Mouse (Mus musculus) MEL (cell line): ENCODE measurements around the gene Senp6.
"Not testable (repeated sequence)": the region's sequence is repeated elsewhere in the genome, so short reads cannot be mapped to it uniquely, and the experiment has no call there.

Experiments
- CTCF ChIP-seq, 3 experiments: IDR thresholded peaks in 2 of 3; conservative IDR thresholded peaks in 1 of 3; 2 replicates each; pipeline ENCODE4 v1.5.1; 2011 to 2012; ENCODE audit warnings: low read length in 3 of 3, low read depth in 2 of 3, mild to moderate bottlenecking in 2 of 3, improper control_type of control experiment in 1 of 3, inconsistent platforms in 1 of 3, mixed read lengths in 1 of 3, moderate library complexity in 1 of 3; ENCODE audit not compliant: control insufficient read depth in 1 of 3, insufficient read depth in 1 of 3, poor library complexity in 1 of 3, severe bottlenecking in 1 of 3
- EP300 ChIP-seq, 2 experiments: IDR thresholded peaks; 2 replicates each; pipeline ENCODE4 v1.6.1; 2011; ENCODE audit warnings: improper control_type of control experiment in 2 of 2, low read length in 2 of 2, low read depth in 1 of 2, mild to moderate bottlenecking in 1 of 2
- MAFK ChIP-seq: IDR thresholded peaks from 2 replicates; pipeline ENCODE4 v1.6.1; 2011; ENCODE audit warnings: low read depth, mild to moderate bottlenecking, low read length, improper control_type of control experiment, borderline replicate concordance
- MAX ChIP-seq: IDR thresholded peaks from 2 replicates; pipeline ENCODE4 v1.6.1; 2011; ENCODE audit warnings: low read length, improper control_type of control experiment
- MAZ ChIP-seq: IDR thresholded peaks from 2 replicates; pipeline ENCODE4 v1.6.1; 2012; ENCODE audit warnings: low read depth, mild to moderate bottlenecking, inconsistent platforms, low read length, improper control_type of control experiment
- MXI1 ChIP-seq: IDR thresholded peaks from 2 replicates; pipeline ENCODE4 v1.6.1; 2011; ENCODE audit warnings: mild to moderate bottlenecking, low read depth, low read length, improper control_type of control experiment
- POLR2A ChIP-seq, 2 experiments: IDR thresholded peaks; 2 replicates each; pipeline ENCODE4 v1.6.1; 2011 to 2012; ENCODE audit warnings: low read length in 2 of 2, mild to moderate bottlenecking in 2 of 2, control low read depth in 1 of 2, improper control_type of control experiment in 1 of 2, low read depth in 1 of 2, moderate library complexity in 1 of 2; ENCODE audit not compliant: control insufficient read depth in 1 of 2, insufficient read depth in 1 of 2, poor library complexity in 1 of 2
- POLR2AphosphoS5 ChIP-seq: IDR thresholded peaks from 2 replicates; pipeline ENCODE4 v1.6.1; 2012; ENCODE audit warnings: low read depth, borderline replicate concordance, mild to moderate bottlenecking, inconsistent platforms, low read length, moderate library complexity, mixed read lengths
- SIN3A ChIP-seq: IDR thresholded peaks from 2 replicates; pipeline ENCODE4 v1.6.1; 2012; ENCODE audit warnings: low read length, improper control_type of control experiment, inconsistent platforms
- TBP ChIP-seq: IDR thresholded peaks from 2 replicates; pipeline ENCODE4 v1.8.0; 2011; ENCODE audit warnings: low read depth, low read length, improper control_type of control experiment
- TCF12 ChIP-seq: IDR thresholded peaks from 2 replicates; pipeline ENCODE4 v1.6.1; 2014; ENCODE audit warnings: low read depth, mild to moderate bottlenecking, inconsistent platforms, low read length, improper control_type of control experiment, moderate library complexity
- USF1 ChIP-seq: IDR thresholded peaks from 2 replicates; pipeline ENCODE4 v1.6.1; 2014; ENCODE audit warnings: low read depth, mild to moderate bottlenecking, inconsistent platforms, low read length, improper control_type of control experiment, moderate library complexity
- ZNF384 ChIP-seq: IDR thresholded peaks from 2 replicates; pipeline ENCODE4 v1.6.1; 2012; ENCODE audit warnings: low read depth, mild to moderate bottlenecking, inconsistent platforms, low read length, improper control_type of control experiment

DNA sequence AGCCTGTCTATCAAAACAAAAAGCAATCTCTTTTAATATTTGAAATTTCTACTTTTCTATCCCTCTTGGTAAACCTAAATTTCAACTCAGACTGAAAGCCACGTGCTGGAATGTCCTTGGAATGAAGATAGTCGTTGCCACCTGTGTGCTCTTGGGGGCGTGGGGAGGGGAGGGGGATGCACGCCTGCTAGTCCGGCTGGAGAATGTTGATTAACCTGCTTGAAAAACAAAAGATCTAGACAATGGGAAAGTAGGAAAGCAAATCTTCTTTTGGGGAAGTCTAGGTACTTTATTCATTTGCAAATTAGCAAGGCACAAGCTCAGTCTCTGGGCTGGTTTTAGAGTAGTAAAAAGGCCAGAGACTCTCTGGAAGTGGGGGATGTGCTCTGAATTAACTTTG lies 17.4 kb upstream of the Senp6 start:
- not testable (repeated sequence) for TF ChIP-seq CTCF (IDR thresholded peaks at IDR 0.05 in 2 of 3, conservative IDR thresholded peaks at IDR 0.05 in 1 of 3; ENCODE audit: control insufficient read depth in 1 of 3, insufficient read depth in 1 of 3, low read depth in 2 of 3, low read length in 3 of 3, poor library complexity in 1 of 3, severe bottlenecking in 1 of 3); POLR2AphosphoS5; MAFK; USF1; MAX; SIN3A; TCF12; MAZ; POLR2A (IDR thresholded peaks at IDR 0.05; ENCODE audit: control insufficient read depth in 1 of 2, insufficient read depth in 1 of 2, low read depth in 1 of 2, low read length in 2 of 2, poor library complexity in 1 of 2); TBP; MXI1; ZNF384; EP300 (IDR thresholded peaks at IDR 0.05; ENCODE audit: low read depth in 1 of 2, low read length in 2 of 2)
